ENCODE assay signal across 17 mouse cellular contexts in the genomic region with DNA sequence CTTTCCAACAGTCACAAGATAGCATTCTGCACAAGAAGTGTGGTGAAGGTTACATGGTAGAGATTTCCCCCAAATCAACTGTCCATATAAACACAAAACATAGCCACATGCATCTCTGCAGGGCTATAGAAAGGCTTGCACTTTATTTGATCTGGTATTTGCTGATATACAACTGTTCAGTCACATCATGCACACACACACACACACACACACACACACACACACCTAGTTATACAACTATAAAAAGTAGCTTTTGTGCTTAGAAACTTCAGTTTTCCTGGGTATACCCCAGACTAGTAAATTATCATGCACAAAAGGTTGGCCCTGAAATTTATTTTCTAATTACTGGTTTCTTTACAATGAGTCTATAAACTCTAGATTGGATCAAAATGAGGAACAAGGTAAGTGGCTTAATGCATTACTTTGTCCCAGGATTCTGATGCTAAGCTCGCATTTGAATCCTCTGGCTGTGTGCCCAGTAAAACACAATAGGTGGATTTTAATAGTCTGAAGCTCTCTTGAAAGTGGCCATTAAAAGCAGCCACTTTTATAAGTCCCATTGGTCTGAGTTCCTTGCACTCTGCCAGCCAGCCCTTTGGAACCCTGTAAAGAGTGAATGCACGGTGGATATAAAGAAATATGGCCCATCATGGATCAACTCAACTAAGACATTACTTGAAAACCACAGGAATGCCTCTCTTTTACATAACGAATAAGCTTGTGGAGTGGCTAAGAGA.
A peak's percentile ranks its signal among the peaks of the same experiment; 100 is the strongest.
DNase-seq lines count a peak whose midpoint lies in the region; ATAC-seq and TF ChIP-seq lines count a peak whose summit lies in the region.
"Had no signal": no experiment of that assay in that cellular context is flagged by ENCODE, and none has a peak within 500 bp of the region (broad histone marks: within the 10 kb centered on the region; RNA-seq: fewer than 3 reads in every experiment).

No protein-coding gene starts in this region.

- no peaks in the 10 kb centered on the region for H3K36me3 ChIP-seq in hindbrain, postnatal 0 days (ENCODE audit: insufficient read depth, low read length)
- H3K36me3 ChIP-seq in hindbrain, embryonic 11.5 days (ENCODE audit: control insufficient read depth, insufficient read depth, low read length), result no peaks in the 10 kb centered on the region
- H3K36me3 ChIP-seq in forebrain, embryonic 15.5 days, result no peaks in the 10 kb centered on the region
- H3K36me3 ChIP-seq in midbrain, embryonic 15.5 days (replicated peaks), result no peaks in the 10 kb centered on the region
- H3K36me3 ChIP-seq: kidney, embryonic 15.5 days had no signal

- H3K9ac ChIP-seq in hindbrain, postnatal 0 days (replicated peaks; ENCODE audit: low read length), result no peak overlapping the region
- H3K9ac ChIP-seq in hindbrain, embryonic 11.5 days (ENCODE audit: low read depth, low read length), result no peak overlapping the region
- no peak overlapping the region for H3K9ac ChIP-seq in forebrain, embryonic 15.5 days (replicated peaks)
- no peak overlapping the region for H3K9ac ChIP-seq in midbrain, embryonic 15.5 days
- H3K9ac ChIP-seq: kidney, embryonic 15.5 days; liver, embryonic 14.5 days had no signal

- no peak overlapping the region for H3K4me3 ChIP-seq in hindbrain, postnatal 0 days (ENCODE audit: low read length)
- H3K4me3 ChIP-seq in hindbrain, embryonic 11.5 days (ENCODE audit: low read depth, low read length), result no peak overlapping the region
- no peak overlapping the region for H3K4me3 ChIP-seq in forebrain, embryonic 15.5 days
- H3K4me3 ChIP-seq in midbrain, embryonic 15.5 days, result no peak overlapping the region
- H3K4me3 ChIP-seq: gastrocnemius, adult 2 months; kidney, embryonic 15.5 days had no signal

- ATAC-seq in hindbrain, postnatal 0 days, result no peak
- ATAC-seq in hindbrain, embryonic 11.5 days (ENCODE audit: low FRiP score), result no peak
- ATAC-seq in forebrain, embryonic 15.5 days (replicated peaks), result peak; percentile 71; the same call in 1 of the 2 replicates
- peak; percentile 79 for ATAC-seq in midbrain, embryonic 15.5 days (replicated peaks)
- no peak for ATAC-seq in erythroblast, adult 5-6 weeks (replicated peaks; ENCODE audit: low FRiP score, poor library complexity, severe bottlenecking)
- ATAC-seq: CD4-positive, CD25-positive, alpha-beta regulatory T cell, adult 4 months; Patski had no signal

- no peak overlapping the region for H3K4me2 ChIP-seq in hindbrain, postnatal 0 days (ENCODE audit: low read depth, low read length)
- H3K4me2 ChIP-seq in hindbrain, embryonic 11.5 days (replicated peaks; ENCODE audit: low read depth, low read length), result no peak overlapping the region
- no peak overlapping the region for H3K4me2 ChIP-seq in forebrain, embryonic 15.5 days (replicated peaks)
- H3K4me2 ChIP-seq in midbrain, embryonic 15.5 days, result no peak overlapping the region
- H3K4me2 ChIP-seq: kidney, embryonic 15.5 days had no signal

- H3K27me3 ChIP-seq in hindbrain, postnatal 0 days (ENCODE audit: insufficient read depth, low read length), result no peaks in the 10 kb centered on the region
- H3K27me3 ChIP-seq in hindbrain, embryonic 11.5 days (ENCODE audit: control insufficient read depth, insufficient read depth, low read length), result no peaks in the 10 kb centered on the region
- no peaks in the 10 kb centered on the region for H3K27me3 ChIP-seq in forebrain, embryonic 15.5 days
- H3K27me3 ChIP-seq in midbrain, embryonic 15.5 days (replicated peaks), result no peaks in the 10 kb centered on the region
- H3K27me3 ChIP-seq: kidney, embryonic 15.5 days; Patski had no signal

- 41% methylated on average over 3 of the region's 3 CpGs for WGBS in hindbrain, postnatal 0 days
- WGBS in hindbrain, embryonic 11.5 days, result 65% methylated on average over 3 of the region's 3 CpGs
- 1% methylated on average over 3 of the region's 3 CpGs for WGBS in forebrain, embryonic 15.5 days
- 13% methylated on average over 3 of the region's 3 CpGs for WGBS in midbrain, embryonic 15.5 days

- DNase-seq in hindbrain, postnatal 0 days (ENCODE audit: low spot score), result peak; percentile 4
- DNase-seq in hindbrain, embryonic 11.5 days (ENCODE audit: low spot score), result no peak
- peak; percentile 2 for DNase-seq in brain, adult 2 months (ENCODE audit: low read depth, low spot score)
- no peak for DNase-seq in heart, adult 9 months (ENCODE audit: low spot score in 2 of 2)
- no peak for DNase-seq in urinary bladder, adult 18-20 months (ENCODE audit: low spot score in 2 of 2)
- DNase-seq: adrenal gland, postnatal 14 days; cerebellum, adult 11 months; gastrocnemius, adult 2 months; right cerebral cortex, postnatal 4 days had no signal

- H3K4me1 ChIP-seq in hindbrain, postnatal 0 days (ENCODE audit: insufficient read depth, low read length), result no peaks in the 10 kb centered on the region
- H3K4me1 ChIP-seq in hindbrain, embryonic 11.5 days (replicated peaks; ENCODE audit: control insufficient read depth, insufficient read depth, low read length), result no peaks in the 10 kb centered on the region
- peaks cover 5% of the 10 kb centered on the region; the same call in 1 of the 2 replicates for H3K4me1 ChIP-seq in forebrain, embryonic 15.5 days
- no peaks in the 10 kb centered on the region for H3K4me1 ChIP-seq in midbrain, embryonic 15.5 days
- H3K4me1 ChIP-seq: kidney, embryonic 15.5 days had no signal

- H3K9me3 ChIP-seq in hindbrain, postnatal 0 days (ENCODE audit: low read length), result no peaks in the 10 kb centered on the region
- no peaks in the 10 kb centered on the region for H3K9me3 ChIP-seq in hindbrain, embryonic 11.5 days (ENCODE audit: control insufficient read depth, low read length)
- no peaks in the 10 kb centered on the region for H3K9me3 ChIP-seq in forebrain, embryonic 15.5 days
- no peaks in the 10 kb centered on the region for H3K9me3 ChIP-seq in midbrain, embryonic 15.5 days
- H3K9me3 ChIP-seq: kidney, embryonic 15.5 days had no signal

- TF ChIP-seq CTCF in hindbrain, postnatal 0 days (IDR thresholded peaks at IDR 0.05; ENCODE audit: low read depth), result no peak

- H3K27ac ChIP-seq in hindbrain, postnatal 0 days, result no peak overlapping the region
- H3K27ac ChIP-seq in hindbrain, embryonic 11.5 days (ENCODE audit: low read depth, low read length), result no peak overlapping the region
- no peak overlapping the region for H3K27ac ChIP-seq in forebrain, embryonic 15.5 days (replicated peaks)
- no peak overlapping the region for H3K27ac ChIP-seq in midbrain, embryonic 15.5 days
- H3K27ac ChIP-seq: gastrocnemius, adult 2 months; kidney, embryonic 15.5 days; liver, embryonic 14.5 days; macrophage had no signal

Comparison
In these comparisons a context has a peak if more than half of its experiments do, and no peak if none do; other contexts are left out.
1. DNase-seq: peak in hindbrain, postnatal 0 days (single experiment) and brain, adult 2 months (single experiment); none in hindbrain, embryonic 11.5 days (single experiment), heart, adult 9 months (0 of 2) and urinary bladder, adult 18-20 months (0 of 2).
2. ATAC-seq: peak in forebrain, embryonic 15.5 days (single experiment) and midbrain, embryonic 15.5 days (single experiment); none in hindbrain, postnatal 0 days (single experiment), hindbrain, embryonic 11.5 days (single experiment) and erythroblast, adult 5-6 weeks (single experiment).